Mouse (Mus musculus) heart, embryonic 15.5 days (tissue): ENCODE measurements around the gene Cct8l1. TPM values are rescaled to one million over a fixed set of nuclear protein-coding genes. Genes with fewer than 3 reads are reported as not detected.

ENCODE experiments used
- ATAC-seq: fragments of 200-750 bp; cut with Nextera tagmentation; replicated peaks from 2 replicates; pipeline ENCODE4 v1.8.0; 2017; ENCODE audit warnings: low read depth, moderate TSS enrichment; ENCODE audit not compliant: insufficient number of reproducible peaks, insufficient read depth, low FRiP score
- H3K27ac ChIP-seq: fragments of 300-500 bp; sonication (generic); 2 replicates; pipeline ENCODE4 v1.5.1; 2015; ENCODE audit warnings: mild to moderate bottlenecking, inconsistent platforms
- H3K27me3 ChIP-seq: fragments of 300-500 bp; sonication (generic); 2 replicates; pipeline ENCODE4 v1.6.1; 2015; ENCODE audit warnings: inconsistent platforms
- H3K36me3 ChIP-seq: fragments of 300-500 bp; sonication (generic); 2 replicates; pipeline ENCODE4 v1.6.1; 2015; ENCODE audit warnings: mild to moderate bottlenecking, inconsistent platforms
- H3K4me1 ChIP-seq: fragments of 300-500 bp; sonication (generic); replicated peaks from 2 replicates; pipeline ENCODE4 v1.6.1; 2015; ENCODE audit warnings: inconsistent platforms
- H3K4me2 ChIP-seq: fragments of 300-500 bp; sonication (generic); 2 replicates; pipeline ENCODE4 v1.6.1; 2015; ENCODE audit warnings: inconsistent platforms, mild to moderate bottlenecking, moderate library complexity
- H3K4me3 ChIP-seq: fragments of 300-500 bp; sonication (generic); 2 replicates; pipeline ENCODE4 v1.5.1; 2015; ENCODE audit warnings: mild to moderate bottlenecking, inconsistent platforms
- H3K9ac ChIP-seq: fragments of 300-500 bp; sonication (generic); 2 replicates; pipeline ENCODE4 v1.6.1; 2015; ENCODE audit warnings: mild to moderate bottlenecking, inconsistent platforms
- H3K9me3 ChIP-seq: fragments of 300-500 bp; sonication (generic); replicated peaks from 2 replicates; pipeline ENCODE4 v1.6.1; 2016; ENCODE audit warnings: inconsistent platforms
- WGBS: fragments of 180-500 bp; shearing (Covaris S2); methylation state at CpG from one replicate; pipeline ENCODE4 v1.1.7; 2015; ENCODE audit warnings: mixed read lengths; 5-methylcytosine and 5-hydroxymethylcytosine counted together
- polyA plus RNA-seq: library from polyadenylated mRNA; unstranded; fragments of >200 nt; fragmentation: Nextera tagmentation; extraction: Ambion mirVana; gene quantifications from 2 replicates; pipeline ENCODE4 v1.2.1, GENCODE M21; 2015

Cct8l1 gene
- polyA plus RNA-seq, 1 experiment from 2014 or later: not detected

GRCm38 (mm10) chr5:25506041-25506440, 9.8 kb upstream of the Cct8l1 start:
- Histone ChIP-seq H3K4me3 (no peak overlapping the region), H3K4me1 (0 out of 2 replicates have a peak, but pooled peaks cover 2% of the 10 kb centered on the region), H3K27me3 (no peaks in the 10 kb centered on the region), H3K27ac (no peak overlapping the region), H3K9me3 (no peaks in the 10 kb centered on the region), H3K4me2 (no peak overlapping the region), H3K9ac (no peak overlapping the region), H3K36me3 (no peaks in the 10 kb centered on the region)
- 64% methylated on average over 5 of the region's 5 CpGs for WGBS
- no peak for ATAC-seq

- WGBS: 91% methylated on average over 11 of the region's 11 CpGs
Measured at GRCm38 (mm10) chr5:25516301-25516895, 531 bp downstream of the Cct8l1 start.

GRCm38 (mm10) chr5:25517550-25517949, 1.7 kb downstream of the Cct8l1 start:
- no peaks in the 10 kb centered on the region for H3K36me3 ChIP-seq
- no peak for ATAC-seq
- WGBS: 79% methylated on average over 5 of the region's 5 CpGs
- no peaks in the 10 kb centered on the region for H3K9me3 ChIP-seq
- H3K4me3 ChIP-seq: no peak overlapping the region
- no peaks in the 10 kb centered on the region for H3K4me1 ChIP-seq
- no peak overlapping the region for H3K27ac ChIP-seq
- no peak overlapping the region for H3K9ac ChIP-seq
- no peak overlapping the region for H3K4me2 ChIP-seq
- no peaks in the 10 kb centered on the region for H3K27me3 ChIP-seq

More at GRCm38 (mm10) chr5:25516301-25516895, 531 bp downstream of the Cct8l1 start:
- Histone ChIP-seq H3K9me3 (no peaks in the 10 kb centered on the region), H3K4me2 (no peak overlapping the region), H3K9ac (no peak overlapping the region), H3K27ac (no peak overlapping the region), H3K36me3 (no peaks in the 10 kb centered on the region), H3K4me3 (no peak overlapping the region), H3K4me1 (no peaks in the 10 kb centered on the region), H3K27me3 (no peaks in the 10 kb centered on the region)
- no peak for ATAC-seq

GRCm38 (mm10) chr5:25519820-25520219, 4.0 kb downstream of the Cct8l1 start:
- Histone ChIP-seq H3K27ac (no peak overlapping the region), H3K4me2 (no peak overlapping the region), H3K36me3 (no peaks in the 10 kb centered on the region), H3K9me3 (no peaks in the 10 kb centered on the region), H3K4me1 (no peaks in the 10 kb centered on the region), H3K4me3 (no peak overlapping the region), H3K27me3 (no peaks in the 10 kb centered on the region), H3K9ac (no peak overlapping the region)
- no peak for ATAC-seq
- WGBS: 52% methylated on average over 3 of the region's 3 CpGs

GRCm38 (mm10) chr5:25521461-25521860, 5.6 kb downstream of the Cct8l1 start:
- peaks cover under 1% of the 10 kb centered on the region; the same call in 1 of the 2 replicates for H3K4me1 ChIP-seq
- 74% methylated on average over 5 of the region's 5 CpGs for WGBS
- H3K4me3 ChIP-seq: no peak overlapping the region
- no peak overlapping the region for H3K4me2 ChIP-seq
- no peak overlapping the region for H3K27ac ChIP-seq
- no peaks in the 10 kb centered on the region for H3K27me3 ChIP-seq
- no peaks in the 10 kb centered on the region for H3K9me3 ChIP-seq
- H3K9ac ChIP-seq: no peak overlapping the region
- no peaks in the 10 kb centered on the region for H3K36me3 ChIP-seq
- no peak for ATAC-seq

- WGBS: 47% methylated on average over 5 of the region's 5 CpGs
- H3K9me3 ChIP-seq: no peaks in the 10 kb centered on the region
- no peak overlapping the region for H3K9ac ChIP-seq
- no peak for ATAC-seq
- no peaks in the 10 kb centered on the region for H3K36me3 ChIP-seq
- no peak overlapping the region for H3K4me2 ChIP-seq
- no peak overlapping the region for H3K4me3 ChIP-seq
- no peak overlapping the region for H3K27ac ChIP-seq
- H3K27me3 ChIP-seq: no peaks in the 10 kb centered on the region
- H3K4me1 ChIP-seq: peaks cover 12% of the 10 kb centered on the region
Measured at GRCm38 (mm10) chr5:25526116-25526515, 10.2 kb downstream of the Cct8l1 start.

GRCm38 (mm10) chr5:25526926-25527325, 11.1 kb downstream of the Cct8l1 start:
- Histone ChIP-seq H3K4me3 (no peak overlapping the region), H3K27me3 (no peaks in the 10 kb centered on the region), H3K9me3 (no peaks in the 10 kb centered on the region), H3K4me2 (no peak overlapping the region), H3K4me1 (peaks cover 12% of the 10 kb centered on the region), H3K36me3 (no peaks in the 10 kb centered on the region), H3K9ac (no peak overlapping the region), H3K27ac (no peak overlapping the region)
- 29% methylated on average over 4 of the region's 4 CpGs for WGBS
- no peak for ATAC-seq

GRCm38 (mm10) chr5:25527971-25528370, 12.1 kb downstream of the Cct8l1 start:
- Histone ChIP-seq H3K36me3 (no peaks in the 10 kb centered on the region), H3K9ac (no peak overlapping the region)
- WGBS: 82% methylated on average over 1 of the region's 1 CpGs

GRCm38 (mm10) chr5:25528851-25529528, 13.1 kb downstream of the Cct8l1 start:
- H3K4me1 ChIP-seq: peaks cover 15% of the 10 kb centered on the region
- no peak for ATAC-seq

More at GRCm38 (mm10) chr5:25527971-25528370, 12.1 kb downstream of the Cct8l1 start:
- no peak for ATAC-seq
- no peak overlapping the region for H3K4me3 ChIP-seq
- no peaks in the 10 kb centered on the region for H3K9me3 ChIP-seq
- no peak overlapping the region for H3K27ac ChIP-seq
- H3K27me3 ChIP-seq: no peaks in the 10 kb centered on the region
- peaks cover 15% of the 10 kb centered on the region for H3K4me1 ChIP-seq
- no peak overlapping the region for H3K4me2 ChIP-seq

GRCm38 (mm10) chr5:25529529-25530421, 13.9 kb downstream of the Cct8l1 start:
- under 1% methylated on average over 76 of the region's 87 CpGs for WGBS
- peak; percentile 99 for ATAC-seq
- no peaks in the 10 kb centered on the region for H3K9me3 ChIP-seq

More at GRCm38 (mm10) chr5:25528851-25529528, 13.1 kb downstream of the Cct8l1 start:
- peak overlapping the region; percentile 70 for H3K4me2 ChIP-seq
- peak overlapping the region; percentile 85 for H3K27ac ChIP-seq
- peak overlapping the region; percentile 86 for H3K4me3 ChIP-seq
- WGBS: 9% methylated on average over 22 of the region's 22 CpGs
- no peaks in the 10 kb centered on the region for H3K27me3 ChIP-seq
- H3K36me3 ChIP-seq: no peaks in the 10 kb centered on the region
- peak overlapping the region; percentile 65 for H3K9ac ChIP-seq
- H3K9me3 ChIP-seq: no peaks in the 10 kb centered on the region

GRCm38 (mm10) chr5:25530629-25531028, 14.8 kb downstream of the Cct8l1 start:
- ATAC-seq: no peak
- Histone ChIP-seq H3K4me1 (peaks cover 15% of the 10 kb centered on the region), H3K4me3 (peak overlapping the region; percentile 86), H3K36me3 (no peaks in the 10 kb centered on the region), H3K27ac (peak overlapping the region; percentile 98), H3K9me3 (no peaks in the 10 kb centered on the region), H3K4me2 (peak overlapping the region; percentile 67), H3K27me3 (no peaks in the 10 kb centered on the region), H3K9ac (no peak overlapping the region)
- WGBS: 17% methylated on average over 2 of the region's 2 CpGs

More at GRCm38 (mm10) chr5:25529529-25530421, 13.9 kb downstream of the Cct8l1 start:
- Histone ChIP-seq H3K27me3 (no peaks in the 10 kb centered on the region), H3K4me1 (peaks cover 15% of the 10 kb centered on the region), H3K4me3 (peak overlapping the region; percentile 86), H3K4me2 (peak overlapping the region; percentile 70), H3K27ac (peak overlapping the region; percentile 98), H3K9ac (peak overlapping the region; percentile 78), H3K36me3 (no peaks in the 10 kb centered on the region)
